Mouse (Mus musculus) brain, adult 10 weeks (tissue): Measurements from ENCODE around the gene Zfp120. TPM values are rescaled to one million over a fixed set of nuclear protein-coding genes. Genes with fewer than 3 reads are reported as not detected.

Source experiments
- polyA plus RNA-seq: library from polyadenylated mRNA; stranded (reverse); fragments of 350-450 nt; fragmentation: Illumina TruSeq; extraction: RNeasy Lipid Tissue Mini Kit (QIAGEN cat#74804); gene quantifications from one replicate; pipeline ENCODE4 v1.2.3, GENCODE M21; 2015; ENCODE audit warnings: low read depth, low replicate concordance

The Zfp120 gene
- 11.9 TPM for polyA plus RNA-seq

DNA sequence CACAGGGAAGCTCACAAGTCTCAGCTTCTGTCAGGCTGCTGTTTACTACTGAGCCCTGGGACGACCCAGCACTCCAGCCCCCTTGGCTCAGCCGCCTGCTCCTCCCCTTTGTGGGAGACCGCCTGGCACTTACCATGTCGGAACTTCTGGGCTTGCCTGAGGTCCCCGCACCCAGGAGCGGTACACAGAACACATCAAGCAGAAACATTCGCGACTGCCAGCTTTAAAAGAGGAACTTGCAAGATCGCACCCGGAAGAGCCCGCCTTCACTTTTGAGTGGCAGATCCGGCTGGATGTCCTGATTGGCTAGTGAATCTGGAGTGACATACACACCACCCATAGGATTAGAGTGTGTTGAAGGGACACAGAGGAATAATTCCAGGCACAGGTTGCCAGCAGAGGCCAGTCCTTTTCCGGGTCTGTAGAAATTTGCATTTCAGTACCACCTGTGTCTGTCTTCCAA is at the start of gene Zfp120:
Gene Zfp120, minus strand, starts transcription at position 274 of the 463 bp plus-strand sequence.

DNA sequence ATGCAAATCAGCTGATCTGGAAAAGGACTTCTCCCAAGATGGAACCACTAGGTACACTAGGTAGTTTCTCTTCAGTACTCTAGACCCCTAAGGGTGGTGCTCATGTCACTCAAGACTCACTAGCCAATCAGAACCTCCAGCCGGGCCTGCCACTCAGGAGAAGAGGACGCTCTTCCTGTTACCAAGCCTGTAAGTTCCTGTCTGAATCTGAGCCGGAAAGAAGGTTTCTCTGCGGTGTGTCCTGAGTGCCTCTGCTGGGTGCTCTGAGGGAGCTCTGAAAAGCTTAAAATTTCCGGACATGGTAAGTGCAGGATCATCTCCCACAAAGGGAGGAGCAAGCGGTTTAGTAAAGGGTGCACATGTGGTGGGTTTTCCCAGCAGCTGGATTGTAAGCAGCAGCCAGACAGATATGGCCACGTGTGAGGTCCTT is 45.1 kb upstream of the Zfp120 start, which contains the start of gene Gm14139:
Gene Gm14139, plus strand, starts transcription at position 186 of the 430 bp plus-strand sequence.

DNA sequence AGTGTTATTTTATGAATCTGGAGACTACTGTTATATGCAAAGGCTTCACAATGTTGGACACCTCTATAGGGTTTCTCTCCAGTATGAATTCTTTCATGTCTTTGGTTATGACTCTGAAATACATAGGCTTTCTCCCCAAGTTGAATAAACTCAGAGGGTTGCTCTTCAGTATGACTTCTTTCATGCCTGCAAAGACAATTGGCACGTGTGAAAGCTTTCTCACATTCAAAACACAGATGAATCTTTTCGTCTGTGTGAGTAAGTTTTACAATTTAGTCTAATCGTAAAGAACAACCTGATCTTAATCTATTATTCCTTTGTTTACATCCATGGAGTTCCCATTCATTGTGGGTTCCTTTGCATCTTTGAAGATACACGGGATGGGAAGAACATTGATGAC is 43.1 kb upstream of the Zfp120 start, which contains the start of gene Gm10770:
Gene Gm10770, minus strand, starts transcription at position 101 of the 400 bp plus-strand sequence.

Other genes starting within 250 kb of the Zfp120 start
- gene Gm10770, start 43.0 kb upstream of the Zfp120 start, polyA plus RNA-seq = not detected
- gene Gm14139, start 45.0 kb upstream of the Zfp120 start, polyA plus RNA-seq = not detected
- 5.2 TPM for gene Zfp937, start 81.4 kb upstream of the Zfp120 start, polyA plus RNA-seq
- 0.83 TPM for gene Gm21994, start 118.9 kb upstream of the Zfp120 start, polyA plus RNA-seq
- gene Gm14124, start 120.8 kb upstream of the Zfp120 start, polyA plus RNA-seq = not detected
- not detected for gene Gm10130, start 187.0 kb upstream of the Zfp120 start, polyA plus RNA-seq
- gene 3300002I08Rik, start 226.1 kb upstream of the Zfp120 start, polyA plus RNA-seq = 7.0 TPM